Mouse (Mus musculus) small intestine, adult 2 months (tissue): ENCODE data around the gene Sorcs2. TPM values are rescaled to one million over a fixed set of nuclear protein-coding genes. Genes with fewer than 3 reads are reported as not detected.
A peak's percentile ranks its signal among the peaks of the same experiment; 100 is the strongest.

ENCODE experiments used
- H3K27ac ChIP-seq: fragments of 200-500 bp; 2 replicates; pipeline ENCODE4 v1.5.1; 2012; ENCODE audit warnings: low read depth, low read length, control low read depth, inconsistent platforms; ENCODE audit not compliant: insufficient read depth
- H3K27me3 ChIP-seq: fragments of 200-500 bp; 2 replicates; pipeline ENCODE4 v1.6.1; 2012; ENCODE audit warnings: mild to moderate bottlenecking, moderate library complexity, low read length, inconsistent platforms; ENCODE audit not compliant: control insufficient read depth, insufficient read depth
- H3K36me3 ChIP-seq: fragments of 200-500 bp; 2 replicates; pipeline ENCODE4 v1.6.1; 2012; ENCODE audit warnings: mild to moderate bottlenecking, low read length, control low read depth, inconsistent platforms; ENCODE audit not compliant: control insufficient read depth, insufficient read depth
- H3K4me1 ChIP-seq: fragments of 200-500 bp; 2 replicates; pipeline ENCODE4 v1.6.1; 2012; ENCODE audit warnings: low read length, inconsistent platforms, mixed read lengths; ENCODE audit not compliant: control insufficient read depth, insufficient read depth, insufficient read length
- H3K4me3 ChIP-seq: fragments of 200-500 bp; 2 replicates; pipeline ENCODE4 v1.5.1; 2012; ENCODE audit warnings: low read depth, mild to moderate bottlenecking, control low read depth, inconsistent platforms, low read length, moderate library complexity
- CTCF ChIP-seq: fragments of 200-500 bp; IDR thresholded peaks from 2 replicates; pipeline ENCODE4 v1.5.1; 2012; ENCODE audit warnings: low read depth, mild to moderate bottlenecking, control low read depth, inconsistent platforms, low read length, moderate library complexity, mixed read lengths; ENCODE audit not compliant: insufficient replicate concordance, insufficient read length; ENCODE audit errors: extremely low read depth
- POLR2A ChIP-seq: fragments of 200-500 bp; IDR thresholded peaks from 2 replicates; pipeline ENCODE4 v1.6.1; 2012; ENCODE audit warnings: low read depth, mild to moderate bottlenecking, control low read depth, inconsistent platforms, low read length, moderate library complexity
- WGBS: fragments of 180-500 bp; shearing (Covaris S2); methylation state at CpG from one replicate; pipeline ENCODE4 v1.1.7; 2018; 5-methylcytosine and 5-hydroxymethylcytosine counted together
- polyA plus RNA-seq: library from polyadenylated mRNA; depleted of rRNA; stranded (reverse); fragments of >200 nt; gene quantifications from 2 replicates; pipeline ENCODE4 v1.2.3, GENCODE M21; 2012

Gene Sorcs2
- polyA plus RNA-seq, 1 experiment: 5.9 TPM

- TF ChIP-seq CTCF (no peak), POLR2A (no peak)
- no peaks in the 10 kb centered on the region for H3K27me3 ChIP-seq
- H3K4me1 ChIP-seq: peaks cover 66% of the 10 kb centered on the region
- H3K36me3 ChIP-seq: no peaks in the 10 kb centered on the region
- WGBS: 17% methylated on average over 8 of the region's 8 CpGs
- peak overlapping the region; percentile 95 for H3K27ac ChIP-seq
- H3K4me3 ChIP-seq: no peak overlapping the region
Observed at GRCm38 (mm10) chr5:36377456-36378369, 20.2 kb downstream of the Sorcs2 start.

GRCm38 (mm10) chr5:36375886-36376285, 22.1 kb downstream of the Sorcs2 start:
- peak overlapping the region; percentile 95 for H3K27ac ChIP-seq
- no peak overlapping the region for H3K4me3 ChIP-seq
- H3K36me3 ChIP-seq: no peaks in the 10 kb centered on the region
- H3K27me3 ChIP-seq: no peaks in the 10 kb centered on the region
- peaks cover 79% of the 10 kb centered on the region for H3K4me1 ChIP-seq
- TF ChIP-seq POLR2A (no peak; the same call in 1 of the 2 replicates), CTCF (no peak)
- WGBS: 20% methylated on average over 8 of the region's 8 CpGs

GRCm38 (mm10) chr5:36374221-36375050, 23.5 kb downstream of the Sorcs2 start:
- no peak for TF ChIP-seq CTCF
- no peak for TF ChIP-seq POLR2A
- H3K27ac ChIP-seq: peak overlapping the region; percentile 88
- H3K36me3 ChIP-seq: no peaks in the 10 kb centered on the region
- H3K4me1 ChIP-seq: peaks cover 81% of the 10 kb centered on the region
- no peak overlapping the region for H3K4me3 ChIP-seq
- 14% methylated on average over 19 of the region's 19 CpGs for WGBS
- no peaks in the 10 kb centered on the region for H3K27me3 ChIP-seq

- H3K27ac ChIP-seq: peak overlapping the region; percentile 88
- no peak overlapping the region for H3K4me3 ChIP-seq
- TF ChIP-seq CTCF (no peak), POLR2A (no peak)
- WGBS: 16% methylated on average over 11 of the region's 11 CpGs
- H3K4me1 ChIP-seq: peaks cover 81% of the 10 kb centered on the region
- H3K36me3 ChIP-seq: no peaks in the 10 kb centered on the region
- no peaks in the 10 kb centered on the region for H3K27me3 ChIP-seq
Observed at GRCm38 (mm10) chr5:36373246-36373891, 24.6 kb downstream of the Sorcs2 start.

GRCm38 (mm10) chr5:36371731-36372130, 26.2 kb downstream of the Sorcs2 start:
- H3K36me3 ChIP-seq: no peaks in the 10 kb centered on the region
- H3K27me3 ChIP-seq: no peaks in the 10 kb centered on the region
- peaks cover 76% of the 10 kb centered on the region for H3K4me1 ChIP-seq
- WGBS: 29% methylated on average over 5 of the region's 5 CpGs
- H3K27ac ChIP-seq: peak overlapping the region; percentile 1; the same call in 1 of the 2 replicates
- no peak overlapping the region for H3K4me3 ChIP-seq
- TF ChIP-seq POLR2A (no peak), CTCF (no peak)

- 26% methylated on average over 1 of the region's 1 CpGs for WGBS
Observed at GRCm38 (mm10) chr5:36369261-36369684, 28.7 kb downstream of the Sorcs2 start.

More at GRCm38 (mm10) chr5:36369261-36369684, 28.7 kb downstream of the Sorcs2 start:
- no peak overlapping the region for H3K4me3 ChIP-seq
- TF ChIP-seq POLR2A (no peak), CTCF (no peak)
- H3K27me3 ChIP-seq: no peaks in the 10 kb centered on the region
- H3K4me1 ChIP-seq: peaks cover 62% of the 10 kb centered on the region
- no peaks in the 10 kb centered on the region for H3K36me3 ChIP-seq
- H3K27ac ChIP-seq: peak overlapping the region; percentile 5; the same call in 1 of the 2 replicates
